Mouse (Mus musculus) kidney, embryonic 15.5 days (tissue): ENCODE results near the gene Lamtor2. TPM values are rescaled to one million over a fixed set of nuclear protein-coding genes. Genes with fewer than 3 reads are reported as not detected.

ENCODE experiments used
- ATAC-seq: fragments of 200-750 bp; cut with Nextera tagmentation; replicated peaks from 2 replicates; pipeline ENCODE4 v1.8.0; 2017; ENCODE audit warnings: moderate TSS enrichment; ENCODE audit not compliant: low FRiP score
- H3K27ac ChIP-seq: fragments of 300-500 bp; sonication (generic); 2 replicates; pipeline ENCODE4 v1.5.1; 2015; ENCODE audit warnings: mild to moderate bottlenecking, inconsistent platforms
- H3K27me3 ChIP-seq: fragments of 300-500 bp; sonication (generic); 2 replicates; pipeline ENCODE4 v1.6.1; 2015; ENCODE audit warnings: inconsistent platforms
- H3K36me3 ChIP-seq: fragments of 300-500 bp; sonication (generic); 2 replicates; pipeline ENCODE4 v1.6.1; 2015; ENCODE audit warnings: inconsistent platforms
- H3K4me1 ChIP-seq: fragments of 300-500 bp; sonication (generic); 2 replicates; pipeline ENCODE4 v1.6.1; 2015; ENCODE audit warnings: inconsistent platforms
- H3K4me2 ChIP-seq: fragments of 300-500 bp; sonication (generic); 2 replicates; pipeline ENCODE4 v1.6.1; 2015; ENCODE audit warnings: moderate library complexity, mild to moderate bottlenecking, inconsistent platforms
- H3K4me3 ChIP-seq: fragments of 300-500 bp; sonication (generic); replicated peaks from 2 replicates; pipeline ENCODE4 v1.5.1; 2015; ENCODE audit warnings: mild to moderate bottlenecking, inconsistent platforms
- H3K9ac ChIP-seq: fragments of 300-500 bp; sonication (generic); 2 replicates; pipeline ENCODE4 v1.6.1; 2015; ENCODE audit warnings: mild to moderate bottlenecking, inconsistent platforms
- H3K9me3 ChIP-seq: fragments of 300-500 bp; sonication (generic); replicated peaks from 2 replicates; pipeline ENCODE4 v1.6.1; 2016; ENCODE audit warnings: inconsistent platforms
- WGBS: fragments of 180-500 bp; shearing (Covaris S2); methylation state at CpG from one replicate; pipeline ENCODE4 v1.1.7; 2015; ENCODE audit warnings: mixed read lengths; 5-methylcytosine and 5-hydroxymethylcytosine counted together
- polyA plus RNA-seq: library from polyadenylated mRNA; unstranded; fragments of >200 nt; fragmentation: Nextera tagmentation; extraction: Ambion mirVana; gene quantifications from 2 replicates; pipeline ENCODE4 v1.2.1, GENCODE M21; 2015

Lamtor2 gene
- polyA plus RNA-seq, 1 experiment from 2014 or later, result 173 TPM

DNA sequence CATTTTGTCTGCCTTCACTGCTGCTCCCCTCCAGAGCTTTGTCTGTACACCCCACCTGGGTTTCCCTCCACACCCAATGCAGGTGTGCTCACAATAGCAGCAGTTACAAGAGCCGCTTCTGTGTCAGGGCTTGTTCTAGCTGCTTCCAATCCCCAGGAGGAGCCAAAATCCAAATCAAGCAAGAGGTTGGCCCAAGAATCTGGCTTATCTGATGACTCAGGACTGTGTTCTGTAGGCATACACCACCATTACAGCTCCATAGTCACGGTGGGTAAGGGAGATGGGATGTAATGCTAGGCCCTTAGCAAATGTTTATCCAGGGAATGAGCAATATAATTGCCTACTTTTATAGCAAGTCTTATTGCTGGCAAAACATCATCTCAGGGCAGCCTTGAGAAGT is 36.5 kb downstream of the Lamtor2 start:
- Histone ChIP-seq H3K36me3 (no peaks in the 10 kb centered on the region), H3K27ac (no peak overlapping the region), H3K9ac (no peak overlapping the region), H3K9me3 (no peaks in the 10 kb centered on the region), H3K4me3 (no peak overlapping the region), H3K27me3 (no peaks in the 10 kb centered on the region), H3K4me1 (peaks cover 31% of the 10 kb centered on the region), H3K4me2 (no peak overlapping the region)
- ATAC-seq, result no peak
- 78% methylated on average over 2 of the region's 2 CpGs for WGBS

DNA sequence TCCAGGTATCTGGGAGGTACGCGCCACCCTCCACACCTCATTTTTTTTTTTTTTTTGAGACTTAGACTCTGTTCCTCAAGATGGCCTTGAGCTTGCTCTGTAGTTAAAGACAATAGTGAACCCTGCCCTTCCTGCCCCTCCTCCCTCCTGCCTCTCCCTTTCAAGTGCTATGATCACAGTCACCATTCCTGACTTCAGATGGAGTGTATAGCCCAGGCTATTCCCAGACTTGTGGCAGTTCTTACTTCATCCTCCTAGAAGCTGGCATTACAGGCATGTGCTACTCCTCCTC is 37.8 kb downstream of the Lamtor2 start:
- Histone ChIP-seq H3K4me2 (no peak overlapping the region), H3K9me3 (no peaks in the 10 kb centered on the region), H3K4me3 (no peak overlapping the region), H3K4me1 (peaks cover 45% of the 10 kb centered on the region), H3K27ac (no peak overlapping the region), H3K36me3 (no peaks in the 10 kb centered on the region), H3K9ac (no peak overlapping the region), H3K27me3 (no peaks in the 10 kb centered on the region)
- ATAC-seq, result no peak
- 100% methylated on average over 2 of the region's 2 CpGs for WGBS

DNA sequence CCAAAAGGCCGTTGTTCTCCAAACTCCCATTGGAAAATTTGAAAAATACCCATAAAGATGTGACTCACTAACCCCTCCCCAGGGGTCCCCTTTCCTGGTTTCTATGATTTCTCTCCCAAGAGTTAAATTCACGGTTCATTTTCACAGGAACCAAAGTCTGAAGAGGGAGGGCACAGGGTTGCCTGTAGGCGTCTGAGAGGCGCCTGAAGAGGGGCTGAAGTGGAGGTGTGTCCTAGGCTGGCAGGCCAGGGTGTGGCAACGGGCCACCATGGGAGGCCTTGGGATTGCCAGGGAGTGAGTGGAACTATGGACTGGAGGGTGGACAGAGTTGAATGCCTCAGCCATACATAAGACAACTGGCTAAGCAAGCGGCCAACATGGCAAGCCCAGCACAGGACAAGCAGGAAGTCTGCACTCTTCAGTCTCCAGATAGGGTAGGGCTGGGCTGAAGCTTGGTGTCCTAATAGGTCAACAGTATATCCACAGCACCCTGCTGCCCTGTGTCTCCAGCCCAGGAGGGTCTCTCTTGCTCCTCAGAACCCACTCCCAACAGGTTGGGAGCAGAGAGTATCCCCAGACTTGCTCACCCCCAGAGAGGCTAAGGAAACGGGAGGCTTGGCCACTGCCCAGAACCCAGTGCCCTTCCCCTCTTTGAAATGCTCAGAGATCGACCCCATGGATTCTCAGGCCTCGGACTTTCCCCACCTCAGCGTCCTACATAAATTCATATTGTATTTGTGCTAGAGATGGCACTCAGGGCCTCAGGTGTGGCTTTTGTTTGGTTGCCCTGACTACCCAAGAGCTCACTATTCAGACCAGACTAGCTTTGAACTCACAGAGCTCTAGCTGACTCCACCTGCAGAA is 38.4 kb downstream of the Lamtor2 start:
- WGBS, result 76% methylated on average over 10 of the region's 10 CpGs
- no peak for ATAC-seq
- Histone ChIP-seq H3K27ac (no peak overlapping the region), H3K9me3 (no peaks in the 10 kb centered on the region), H3K4me2 (no peak overlapping the region), H3K4me3 (no peak overlapping the region), H3K27me3 (no peaks in the 10 kb centered on the region), H3K9ac (no peak overlapping the region), H3K36me3 (no peaks in the 10 kb centered on the region), H3K4me1 (peaks cover 51% of the 10 kb centered on the region)

DNA sequence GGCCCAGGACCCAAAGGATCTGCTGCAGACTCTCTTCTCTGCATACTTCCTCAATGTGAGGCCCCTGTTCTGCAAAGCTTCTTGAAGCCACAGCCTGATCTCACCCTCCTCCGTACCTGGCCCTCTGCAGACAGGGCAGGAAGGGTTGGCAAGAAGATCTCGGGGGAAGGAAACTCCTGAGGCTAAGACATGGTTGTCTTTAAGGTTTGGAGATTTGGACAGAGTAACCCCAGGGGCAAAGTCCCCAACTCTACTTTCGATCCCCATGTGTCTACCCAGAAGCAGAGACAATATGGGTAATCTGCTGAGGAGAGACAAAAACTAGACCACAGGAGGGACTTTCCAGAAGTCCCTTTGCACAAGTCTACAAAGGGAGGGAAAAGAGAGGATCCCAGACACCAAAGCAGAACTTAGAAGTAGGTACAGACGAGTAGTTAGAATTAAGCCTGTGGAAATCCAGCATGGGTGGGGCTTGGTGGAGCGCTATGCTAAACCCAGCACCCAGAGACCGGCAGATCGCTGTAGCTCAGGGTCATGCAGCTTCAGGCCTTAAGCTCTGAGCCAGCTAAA is 39.2 kb downstream of the Lamtor2 start:
- H3K27ac ChIP-seq, result 0 out of 2 replicates have a peak overlapping the region, but pooled peaks have one; percentile 19
- H3K4me1 ChIP-seq, result peaks cover 55% of the 10 kb centered on the region

DNA sequence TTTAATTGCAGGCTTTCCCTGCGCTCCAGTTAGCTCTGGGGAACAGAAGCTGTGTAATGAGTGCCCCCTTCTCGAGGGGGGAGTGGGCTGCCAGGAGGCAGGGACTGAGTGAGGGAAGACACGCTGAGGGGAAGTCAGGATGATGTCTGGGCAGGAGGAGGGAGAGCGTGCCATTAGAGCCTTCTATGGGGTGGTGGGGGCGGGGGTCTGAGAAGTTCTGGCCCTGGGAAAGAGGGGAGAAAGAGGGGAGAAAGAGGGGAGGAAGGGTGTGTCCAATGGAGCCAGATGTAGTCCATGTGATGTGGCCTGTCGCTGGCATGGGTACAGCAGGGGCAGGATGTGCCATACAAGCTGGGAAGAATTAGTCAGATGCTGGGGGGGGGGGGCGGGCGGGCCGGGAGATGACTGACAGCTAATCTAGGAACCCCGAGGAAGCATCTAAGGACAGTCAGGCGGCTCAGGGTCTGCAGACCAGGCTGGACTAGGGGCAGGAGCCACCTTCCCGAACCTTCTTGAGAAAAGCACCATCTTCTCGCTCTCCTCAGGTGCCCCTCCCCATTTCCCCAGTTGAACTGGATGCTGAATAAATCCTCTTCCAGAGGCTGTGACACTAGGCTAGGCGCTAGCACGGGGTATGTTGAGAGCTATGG is 39.9 kb downstream of the Lamtor2 start:
- H3K4me3 ChIP-seq, result no peak overlapping the region
- H3K9ac ChIP-seq, result 0 out of 2 replicates have a peak overlapping the region, but pooled peaks have one; percentile 23
- H3K4me1 ChIP-seq, result peaks cover 55% of the 10 kb centered on the region
- no peaks in the 10 kb centered on the region for H3K9me3 ChIP-seq
- 45% methylated on average over 14 of the region's 15 CpGs for WGBS
- H3K36me3 ChIP-seq, result no peaks in the 10 kb centered on the region
- H3K27ac ChIP-seq, result 0 out of 2 replicates have a peak overlapping the region, but pooled peaks have one; percentile 19
- H3K4me2 ChIP-seq, result no peak overlapping the region
- ATAC-seq, result no peak
- H3K27me3 ChIP-seq, result no peaks in the 10 kb centered on the region

More for the DNA sequence above, 39.2 kb downstream of the Lamtor2 start:
- WGBS, result 70% methylated on average over 7 of the region's 7 CpGs
- Histone ChIP-seq H3K9ac (no peak overlapping the region), H3K4me2 (no peak overlapping the region), H3K9me3 (no peaks in the 10 kb centered on the region), H3K36me3 (no peaks in the 10 kb centered on the region), H3K4me3 (no peak overlapping the region), H3K27me3 (no peaks in the 10 kb centered on the region)
- no peak for ATAC-seq

DNA sequence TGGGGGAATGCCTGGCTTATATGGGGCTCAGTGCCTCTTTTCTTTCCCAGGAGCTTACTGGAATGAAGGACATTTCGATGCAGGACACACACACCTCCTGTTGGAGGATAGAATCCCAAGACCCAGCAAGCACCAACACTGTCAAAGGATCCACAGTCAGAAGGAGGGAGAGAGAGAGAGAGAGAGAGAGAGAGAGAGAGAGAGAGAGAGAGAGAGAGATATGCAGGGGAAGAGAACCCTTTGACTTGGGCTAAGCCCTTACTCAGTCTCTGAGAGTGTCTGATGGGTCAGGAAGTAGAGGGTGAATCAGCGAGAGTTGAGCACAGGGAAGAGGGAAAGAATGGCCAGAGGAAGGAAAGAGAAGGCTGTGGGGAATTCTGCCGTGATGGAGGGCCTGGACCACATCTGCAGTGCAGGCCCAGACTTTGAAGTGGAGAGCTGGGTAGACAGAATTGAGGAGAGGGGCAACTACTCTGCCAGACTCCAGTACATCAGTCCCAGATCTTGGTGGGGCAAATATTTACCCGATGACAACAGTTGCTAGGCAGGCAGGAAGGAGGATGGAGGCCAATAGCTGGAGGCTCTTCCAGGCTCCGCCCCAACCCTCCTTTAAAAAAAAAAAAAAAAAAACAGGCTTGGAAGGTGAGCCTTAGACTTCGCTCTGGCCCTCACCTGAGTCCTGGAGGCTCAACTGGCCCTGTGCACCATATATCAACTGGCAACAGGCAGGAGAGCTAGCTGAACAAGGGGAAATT is 40.6 kb downstream of the Lamtor2 start:
- no peak for ATAC-seq
- no peaks in the 10 kb centered on the region for H3K9me3 ChIP-seq
- 50% methylated on average over 6 of the region's 6 CpGs for WGBS
- H3K27me3 ChIP-seq, result no peaks in the 10 kb centered on the region
- no peak overlapping the region for H3K4me3 ChIP-seq
- peak overlapping the region; percentile 48; the same call in 1 of the 2 replicates for H3K27ac ChIP-seq
- no peaks in the 10 kb centered on the region for H3K36me3 ChIP-seq
- H3K4me1 ChIP-seq, result peaks cover 55% of the 10 kb centered on the region
- 0 out of 2 replicates have a peak overlapping the region, but pooled peaks have one; percentile 23 for H3K9ac ChIP-seq
- H3K4me2 ChIP-seq, result no peak overlapping the region

DNA sequence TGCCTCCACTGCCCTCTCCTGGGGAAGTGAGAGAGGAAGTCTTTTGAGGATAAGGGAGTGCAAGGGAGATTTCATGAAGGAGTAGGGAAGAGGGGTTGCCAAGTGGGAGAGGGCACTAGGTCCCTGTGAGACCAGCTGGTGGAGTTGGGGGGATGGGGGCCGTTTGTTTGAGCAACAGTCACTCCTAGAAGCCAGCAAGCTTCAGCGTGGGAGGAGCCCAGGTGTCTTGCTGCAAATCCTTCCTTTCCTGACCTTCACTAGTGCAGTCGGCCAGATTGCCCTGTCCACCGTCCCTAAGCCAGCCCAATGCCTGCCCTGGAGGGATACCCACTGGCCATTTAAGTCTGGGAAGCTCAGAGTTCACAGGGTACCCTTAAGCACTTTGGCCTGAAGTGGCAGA is 41.3 kb downstream of the Lamtor2 start:
- 31% methylated on average over 4 of the region's 4 CpGs for WGBS
- no peaks in the 10 kb centered on the region for H3K36me3 ChIP-seq
- no peak overlapping the region for H3K4me2 ChIP-seq
- no peaks in the 10 kb centered on the region for H3K27me3 ChIP-seq
- no peak for ATAC-seq
- H3K9me3 ChIP-seq, result no peaks in the 10 kb centered on the region
- H3K4me1 ChIP-seq, result peaks cover 59% of the 10 kb centered on the region
- H3K9ac ChIP-seq, result no peak overlapping the region
- H3K4me3 ChIP-seq, result no peak overlapping the region
- H3K27ac ChIP-seq, result 0 out of 2 replicates have a peak overlapping the region, but pooled peaks have one; percentile 48

DNA sequence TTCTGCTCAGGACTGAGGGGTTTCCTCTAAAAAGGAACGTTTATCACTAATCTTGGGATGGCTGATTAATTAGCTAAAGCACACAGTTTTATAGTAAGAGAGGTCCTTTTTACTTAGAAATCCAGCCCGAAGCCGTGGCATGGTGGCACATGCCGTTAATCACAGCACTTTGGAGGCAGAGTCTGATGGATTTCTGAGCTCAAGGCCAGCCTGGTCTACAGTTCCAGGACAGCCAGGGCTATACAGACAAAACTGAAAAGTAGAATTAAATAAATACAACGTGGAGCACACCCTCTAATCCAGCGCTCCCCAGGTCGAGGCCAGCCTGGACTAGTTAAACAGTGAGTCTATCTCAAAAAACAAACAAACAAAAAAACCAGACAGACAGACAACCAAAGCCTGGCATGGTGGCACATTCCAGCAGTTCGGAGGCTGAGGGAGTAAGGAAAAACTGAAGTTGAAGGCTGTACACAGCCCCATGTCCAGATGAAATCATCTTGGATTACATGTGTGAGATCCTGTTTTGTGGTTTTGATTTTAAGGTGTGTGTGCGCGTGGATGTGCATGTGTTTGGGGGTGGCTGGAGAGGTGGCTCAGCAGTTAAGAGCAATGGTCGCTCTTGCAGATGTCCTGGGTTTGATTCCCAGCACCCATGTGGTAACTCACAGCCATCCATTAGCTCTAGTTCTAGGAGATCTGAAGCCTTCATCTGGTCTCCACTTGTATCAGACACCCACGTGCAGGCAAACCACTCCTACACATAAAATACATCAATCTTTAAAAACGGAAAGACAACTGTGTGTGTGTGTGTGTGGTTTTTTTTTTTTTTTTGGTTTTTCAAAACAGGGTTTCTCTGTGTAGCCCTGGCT is 42.2 kb downstream of the Lamtor2 start:
- Histone ChIP-seq H3K4me1 (peaks cover 63% of the 10 kb centered on the region), H3K9ac (peak overlapping the region; percentile 12), H3K9me3 (no peaks in the 10 kb centered on the region), H3K27me3 (no peaks in the 10 kb centered on the region), H3K4me2 (peak overlapping the region; percentile 71), H3K4me3 (peak overlapping the region; percentile 48), H3K36me3 (no peaks in the 10 kb centered on the region), H3K27ac (peak overlapping the region; percentile 92)
- 43% methylated on average over 13 of the region's 13 CpGs for WGBS
- 0 out of 2 replicates have a peak, but pooled peaks have one; percentile 0 for ATAC-seq

DNA sequence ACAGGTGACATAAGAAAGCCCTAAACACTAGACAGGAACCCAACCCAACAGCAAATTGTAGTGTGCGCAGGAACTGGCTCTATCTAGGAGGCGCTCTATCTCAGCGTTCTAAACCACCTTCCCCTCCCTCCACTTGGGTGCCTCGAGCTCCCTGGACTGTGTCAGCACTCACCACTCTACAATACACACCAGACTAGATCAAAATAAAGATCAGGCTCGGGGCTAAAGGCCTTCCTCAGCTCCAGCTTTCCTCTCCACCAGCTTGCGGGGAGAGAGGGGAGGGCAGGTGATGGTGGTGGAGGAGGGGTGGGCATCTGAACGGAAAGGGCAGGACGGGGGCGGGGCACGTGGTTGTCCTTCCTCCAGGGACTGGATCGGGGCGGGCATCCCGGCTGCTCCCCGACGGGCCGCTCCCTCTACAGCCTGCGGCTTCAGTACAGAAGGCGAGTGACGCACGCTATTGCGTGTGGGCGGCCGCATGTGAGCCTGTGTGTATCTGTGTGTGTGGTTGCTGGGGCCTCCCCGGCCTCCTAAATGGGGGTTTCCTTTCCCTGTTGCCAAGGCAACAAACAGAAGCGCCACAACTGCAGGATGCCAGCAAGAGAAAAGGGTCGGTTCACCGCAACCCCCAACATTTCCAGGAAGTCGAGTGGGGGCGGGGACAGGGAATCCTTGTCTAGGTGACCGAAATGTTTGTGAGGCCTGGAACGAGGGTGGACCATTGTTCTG is 43.0 kb downstream of the Lamtor2 start, which contains the start of gene Lmna:
Gene Lmna, minus strand, starts transcription at position 265 of the 729 bp plus-strand sequence.
- H3K4me3 ChIP-seq, result peak within 1 kb of the TSS; percentile 48
- peak within 1 kb of the TSS; percentile 71 for H3K4me2 ChIP-seq
- H3K27me3 ChIP-seq, result no peaks in the 10 kb centered on the region
- peaks cover 70% of the 10 kb centered on the region for H3K4me1 ChIP-seq
- H3K27ac ChIP-seq, result peak within 1 kb of the TSS; percentile 92
- H3K9me3 ChIP-seq, result no peaks in the 10 kb centered on the region
- 1% methylated on average over 31 of the region's 31 CpGs for WGBS
- peak; percentile 95 for ATAC-seq
- H3K9ac ChIP-seq, result peak within 1 kb of the TSS; percentile 12
- no peaks in the 10 kb centered on the region for H3K36me3 ChIP-seq

DNA sequence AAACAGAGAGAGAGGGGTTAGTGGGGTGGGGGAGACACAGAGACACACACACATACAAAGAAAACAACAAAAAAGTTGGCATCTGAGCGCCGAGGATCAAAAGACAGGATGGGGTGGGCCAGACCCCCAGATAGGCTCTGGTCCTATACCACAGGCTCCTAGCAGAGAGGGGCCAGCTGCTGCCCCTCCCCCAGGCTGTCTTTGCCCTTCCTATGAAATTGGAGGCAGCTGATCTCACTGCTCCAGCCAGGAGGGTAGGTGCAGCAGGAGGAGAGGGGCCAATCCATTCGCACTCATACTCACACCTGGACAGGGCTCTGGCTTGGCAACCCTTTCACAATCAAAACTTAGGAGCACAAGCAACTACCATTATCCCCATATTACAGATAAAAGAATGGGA is 43.6 kb downstream of the Lamtor2 start:
- peak overlapping the region; percentile 71 for H3K4me2 ChIP-seq
- 0 out of 2 replicates have a peak overlapping the region, but pooled peaks have one; percentile 12 for H3K9ac ChIP-seq
- H3K27me3 ChIP-seq, result no peaks in the 10 kb centered on the region

More for the DNA sequence above, 43.6 kb downstream of the Lamtor2 start:
- 0 out of 2 replicates have a peak, but pooled peaks have one; percentile 2 for ATAC-seq
- no peaks in the 10 kb centered on the region for H3K9me3 ChIP-seq
- peaks cover 68% of the 10 kb centered on the region for H3K4me1 ChIP-seq
- H3K4me3 ChIP-seq, result peak overlapping the region; percentile 48
- H3K27ac ChIP-seq, result peak overlapping the region; percentile 92
- 52% methylated on average over 3 of the region's 3 CpGs for WGBS
- no peaks in the 10 kb centered on the region for H3K36me3 ChIP-seq
